Mouse (Mus musculus) megakaryocyte progenitor cell, adult 5-6 weeks (primary cell): Measurements from ENCODE around the gene Dnajb12. TPM values are rescaled to one million over a fixed set of nuclear protein-coding genes. Genes with fewer than 3 reads are reported as not detected.
"Not testable (repeated sequence)": the region's sequence is repeated elsewhere in the genome, so short reads cannot be mapped to it uniquely, and the experiment has no call there.

ENCODE experiments used
- ATAC-seq: replicated peaks from 2 replicates; pipeline ENCODE4 v1.8.0; 2016; ENCODE audit warnings: mild to moderate bottlenecking, moderate TSS enrichment, inconsistent platforms; ENCODE audit not compliant: poor library complexity
- total RNA-seq, 2 experiments: library from RNA; stranded (forward) in 1 of 2; stranded (reverse) in 1 of 2; fragments of 157-497, 149-512 nt in 1 of 2; fragments of 200-1000 nt in 1 of 2; gene quantifications; 2 replicates each; pipeline versions ENCODE4 v1.2.3 to v1.2.4; 2015 to 2017

Gene Dnajb12
- total RNA-seq, 2 experiments from 2014 or later = 20.2 to 23.3 TPM

- no peak for ATAC-seq
Observed at GRCm38 (mm10) chr10:59868266-59868665, 11.1 kb upstream of the Dnajb12 start.

- no peak for ATAC-seq
Observed at GRCm38 (mm10) chr10:59870038-59870437, 9.3 kb upstream of the Dnajb12 start.

GRCm38 (mm10) chr10:59872651-59873050 is 6.7 kb upstream of the Dnajb12 start:
- not testable (repeated sequence) for ATAC-seq

- peak; percentile 12; the same call in 1 of the 2 replicates for ATAC-seq
Observed at GRCm38 (mm10) chr10:59873206-59873605, 6.2 kb upstream of the Dnajb12 start.

GRCm38 (mm10) chr10:59873613-59874012 is 5.7 kb upstream of the Dnajb12 start:
- peak; percentile 83 for ATAC-seq

- peak; percentile 38 for ATAC-seq
Observed at GRCm38 (mm10) chr10:59875396-59875795, 4.0 kb upstream of the Dnajb12 start.

- ATAC-seq = not testable (repeated sequence)
Observed at GRCm38 (mm10) chr10:59876698-59877097, 2.7 kb upstream of the Dnajb12 start.

GRCm38 (mm10) chr10:59877421-59878117 is 1.8 kb upstream of the Dnajb12 start:
- ATAC-seq = no peak

- peak; percentile 18 for ATAC-seq
Observed at GRCm38 (mm10) chr10:59878823-59879222, 533 bp upstream of the Dnajb12 start.

GRCm38 (mm10) chr10:59880029-59880386 is 652 bp downstream of the Dnajb12 start:
- 0 out of 2 replicates have a peak, but pooled peaks have one; percentile 9 for ATAC-seq

- ATAC-seq = no peak
Observed at GRCm38 (mm10) chr10:59880837-59881236, 1.5 kb downstream of the Dnajb12 start.

GRCm38 (mm10) chr10:59884327-59885173 is 5.2 kb downstream of the Dnajb12 start:
- no peak for ATAC-seq

GRCm38 (mm10) chr10:59885174-59886080 is 6.1 kb downstream of the Dnajb12 start:
- peak; percentile 21 for ATAC-seq

- no peak for ATAC-seq
Observed at GRCm38 (mm10) chr10:59886081-59886466, 6.7 kb downstream of the Dnajb12 start.

GRCm38 (mm10) chr10:59887432-59887831 is 8.1 kb downstream of the Dnajb12 start:
- ATAC-seq = peak; percentile 63

GRCm38 (mm10) chr10:59889339-59889738 is 10.0 kb downstream of the Dnajb12 start:
- peak; percentile 15; the same call in 1 of the 2 replicates for ATAC-seq

GRCm38 (mm10) chr10:59889953-59890751 is 10.8 kb downstream of the Dnajb12 start:
- no peak for ATAC-seq

- ATAC-seq = peak; percentile 56
Observed at GRCm38 (mm10) chr10:59892977-59893376, 13.6 kb downstream of the Dnajb12 start.

- ATAC-seq = peak; percentile 54
Observed at GRCm38 (mm10) chr10:59894251-59895160, 15.2 kb downstream of the Dnajb12 start.
